Mouse (Mus musculus) adipose tissue, adult 10 weeks (tissue): ENCODE measurements around the gene Kin. TPM values are rescaled to one million over a fixed set of nuclear protein-coding genes. Genes with fewer than 3 reads are reported as not detected.

ENCODE experiments used
- polyA plus RNA-seq: library from polyadenylated mRNA; stranded (reverse); fragments of 350-450 nt; fragmentation: Illumina TruSeq; extraction: RNeasy Lipid Tissue Mini Kit (QIAGEN cat#74804); gene quantifications from one replicate; pipeline ENCODE4 v1.2.3, GENCODE M21; 2014; ENCODE audit warnings: low read depth, low replicate concordance

Gene Kin
- 14.9 TPM for polyA plus RNA-seq

DNA sequence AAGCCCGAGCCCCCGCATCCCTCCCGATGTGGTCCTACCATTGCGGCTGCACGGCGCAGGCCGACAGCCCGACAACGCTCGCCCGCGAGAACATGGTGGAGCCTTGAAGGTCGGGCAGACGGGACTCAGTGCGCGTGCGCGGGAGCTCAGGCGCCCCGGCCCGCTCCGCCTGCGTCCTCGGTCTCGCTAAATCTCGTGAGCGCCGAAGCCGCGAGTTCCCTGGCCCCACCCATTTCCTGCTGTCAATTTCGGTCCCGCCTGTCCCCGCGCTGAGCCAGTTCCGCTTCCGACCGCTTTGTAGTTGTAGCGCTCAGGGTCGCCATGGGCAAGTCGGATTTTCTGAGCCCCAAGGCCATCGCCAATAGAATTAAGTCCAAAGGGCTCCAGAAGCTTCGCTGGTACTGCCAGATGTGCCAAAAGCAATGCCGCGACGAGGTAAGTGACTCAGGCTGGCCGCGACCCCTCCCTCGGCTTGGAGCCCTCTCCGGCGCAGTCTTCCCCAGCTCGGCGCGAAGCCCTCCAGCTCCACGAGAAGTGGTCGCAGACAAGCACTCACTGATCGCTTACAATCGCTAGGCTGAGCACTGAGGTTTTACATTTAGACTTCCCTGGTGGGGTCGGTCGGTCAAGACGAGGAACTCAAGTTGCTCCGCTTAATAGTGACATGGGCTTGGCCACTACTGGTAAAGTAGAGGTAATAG is at the start of gene Kin, which contains the start of gene Atp5c1:
Gene Kin, plus strand, starts transcription at position 284 of the 701 bp plus-strand sequence.
Gene Atp5c1, minus strand, starts transcription at position 201 of the 701 bp plus-strand sequence.

DNA sequence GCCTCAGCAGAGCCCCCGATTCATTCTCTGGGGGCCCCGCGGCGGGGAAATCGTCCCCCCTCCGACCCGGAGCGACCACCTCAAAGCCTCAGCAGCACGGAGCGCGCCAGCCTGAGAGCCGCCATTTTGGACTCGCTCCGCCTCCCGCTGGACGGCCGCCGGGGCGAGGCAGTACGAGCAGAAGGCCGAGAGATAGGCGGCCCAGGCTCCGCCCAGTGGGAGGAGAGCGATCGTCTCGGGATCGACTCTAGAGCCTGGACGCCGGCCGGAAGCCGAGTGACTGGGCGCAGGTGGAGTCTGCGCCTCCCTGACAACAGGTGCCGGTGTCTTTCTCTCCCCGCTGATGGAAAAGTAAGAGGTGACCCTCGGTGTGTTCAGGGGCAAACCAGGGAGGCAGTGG is 31.9 kb upstream of the Kin start, which contains the start of gene Taf3:
Gene Taf3, minus strand, starts transcription at position 136 of the 400 bp plus-strand sequence.

DNA sequence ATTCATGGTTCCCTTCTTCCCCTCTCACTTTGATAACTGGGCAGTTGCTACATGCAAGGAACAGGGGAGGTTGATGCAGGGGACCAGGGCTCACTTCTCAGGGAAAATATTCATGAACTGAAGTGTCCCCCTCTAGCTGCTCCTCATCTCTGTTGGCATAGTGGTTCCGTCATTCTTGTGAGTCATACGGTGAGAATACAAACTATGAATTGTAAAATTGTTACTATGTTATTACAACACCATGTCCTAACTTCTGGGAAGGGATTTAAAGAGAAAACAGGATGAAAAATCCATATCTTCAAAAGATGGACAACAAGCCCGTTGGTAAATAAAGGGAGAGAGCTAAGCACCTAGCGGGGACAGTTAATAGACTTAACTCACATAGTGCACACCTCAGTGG is 50.9 kb downstream of the Kin start, which contains the start of gene Itih2:
Gene Itih2, minus strand, starts transcription at position 101 of the 400 bp plus-strand sequence.

Other genes with a start within 250 kb of the Kin start
- 5.8 TPM for gene 4930412O13Rik, start 199.3 kb upstream of the Kin start, polyA plus RNA-seq
- gene 9230102O04Rik, start 191.1 kb upstream of the Kin start, polyA plus RNA-seq = 4.9 TPM
- 15.0 TPM for gene Gata3, start 190.6 kb upstream of the Kin start, polyA plus RNA-seq
- gene Taf3, start 32.0 kb upstream of the Kin start, polyA plus RNA-seq = 9.2 TPM
- gene Atp5c1, start 83 bp upstream of the Kin start, polyA plus RNA-seq = 346 TPM
- 6.3 TPM for gene Itih2, start 50.8 kb downstream of the Kin start, polyA plus RNA-seq
- gene Itih5, start 73.0 kb downstream of the Kin start, polyA plus RNA-seq = 73.7 TPM